Mouse (Mus musculus) heart, postnatal 25 days (tissue): ENCODE measurements around the gene Prss12. TPM values are rescaled to one million over a fixed set of nuclear protein-coding genes. Genes with fewer than 3 reads are reported as not detected.

Experiments used
- DNase-seq: peaks from one replicate; pipeline ENCODE4 v3.0.0; 2022; ENCODE audit warnings: low spot score
- intact Hi-C: fragments of 180-260 bp; cut with DNase I; formaldehyde crosslinking; loops from one replicate; pipeline ENCODE4 v1.15.1; 2025
- total RNA-seq, 2 experiments: library from RNA; stranded (reverse); gene quantifications; 2 replicates each; pipeline ENCODE4 v1.2.3; 2021

Prss12 gene
- under 1 TPM; 0.84 to 0.91 TPM for total RNA-seq

- peak; percentile 2 for DNase-seq
- intact Hi-C loops: loop anchor here (5.0 kb wide), 1 partner anchor 60 kb away; the partner anchor contains the start of gene Mettl14
Measured at GRCm38 (mm10) chr3:123446708-123447537, at the start of gene Prss12. Gene Prss12, plus strand, starts transcription at chr3:123446913.

GRCm38 (mm10) chr3:123397562-123398481 lies 48.9 kb upstream of the Prss12 start:
- DNase-seq: no peak

GRCm38 (mm10) chr3:123404945-123405344 lies 41.8 kb upstream of the Prss12 start:
- no peak for DNase-seq
- intact Hi-C loops: no loop called here

More at GRCm38 (mm10) chr3:123397562-123398481, 48.9 kb upstream of the Prss12 start:
- intact Hi-C loops: no loop called here

- DNase-seq: no peak
- intact Hi-C loops: no loop called here
Measured at GRCm38 (mm10) chr3:123411821-123412578, 34.7 kb upstream of the Prss12 start.

GRCm38 (mm10) chr3:123413173-123413572 lies 33.5 kb upstream of the Prss12 start:
- intact Hi-C loops: no loop called here
- no peak for DNase-seq

GRCm38 (mm10) chr3:123425647-123426046 lies 21.1 kb upstream of the Prss12 start:
- no peak for DNase-seq
- intact Hi-C loops: no loop called here

GRCm38 (mm10) chr3:123428005-123428404 lies 18.7 kb upstream of the Prss12 start:
- no peak for DNase-seq
- intact Hi-C loops: no loop called here

- intact Hi-C loops: no loop called here
- DNase-seq: no peak
Measured at GRCm38 (mm10) chr3:123429597-123430458, 16.9 kb upstream of the Prss12 start.

- intact Hi-C loops: no loop called here
- DNase-seq: no peak
Measured at GRCm38 (mm10) chr3:123431951-123432674, 14.6 kb upstream of the Prss12 start.

GRCm38 (mm10) chr3:123433362-123433761 lies 13.4 kb upstream of the Prss12 start:
- intact Hi-C loops: no loop called here
- DNase-seq: no peak

GRCm38 (mm10) chr3:123437608-123438007 lies 9.1 kb upstream of the Prss12 start:
- intact Hi-C loops: no loop called here
- DNase-seq: no peak

GRCm38 (mm10) chr3:123440490-123440889 lies 6.2 kb upstream of the Prss12 start:
- intact Hi-C loops: no loop called here
- no peak for DNase-seq

GRCm38 (mm10) chr3:123444466-123444865 lies 2.2 kb upstream of the Prss12 start:
- intact Hi-C loops: no loop called here

GRCm38 (mm10) chr3:123447538-123448059 lies 886 bp downstream of the Prss12 start:
- DNase-seq: no peak
- intact Hi-C loops: loop anchor here (5.0 kb wide), 1 partner anchor 60 kb away; the partner anchor contains the start of gene Mettl14

More at GRCm38 (mm10) chr3:123444466-123444865, 2.2 kb upstream of the Prss12 start:
- DNase-seq: no peak

GRCm38 (mm10) chr3:123448096-123448495 lies 1.4 kb downstream of the Prss12 start:
- intact Hi-C loops: loop anchor here (5.0 kb wide), 1 partner anchor 61 kb away; the partner anchor contains the start of gene Mettl14
- DNase-seq: no peak

GRCm38 (mm10) chr3:123450107-123450506 lies 3.4 kb downstream of the Prss12 start:
- no peak for DNase-seq
- intact Hi-C loops: no loop called here

GRCm38 (mm10) chr3:123452904-123453303 lies 6.2 kb downstream of the Prss12 start:
- intact Hi-C loops: no loop called here
- DNase-seq: no peak

- DNase-seq: no peak
- intact Hi-C loops: no loop called here
Measured at GRCm38 (mm10) chr3:123459492-123459891, 12.8 kb downstream of the Prss12 start.
